Mouse (Mus musculus) neural tube, embryonic 11.5 days (tissue): ENCODE measurements around the gene Atp8b2. TPM values are rescaled to one million over a fixed set of nuclear protein-coding genes. Genes with fewer than 3 reads are reported as not detected.
A peak's percentile ranks its signal among the peaks of the same experiment; 100 is the strongest.

Source experiments
- ATAC-seq: fragments of 200-750 bp; cut with Nextera tagmentation; 2 replicates; pipeline ENCODE4 v1.8.0; 2017; ENCODE audit warnings: moderate number of reproducible peaks, mild to moderate bottlenecking, moderate TSS enrichment, moderate library complexity; ENCODE audit not compliant: insufficient read depth, low FRiP score, low TSS enrichment
- DNase-seq: peaks from one replicate; pipeline ENCODE4 v3.0.0-alpha.2; 2015; ENCODE audit warnings: low spot score
- H3K27ac ChIP-seq: fragments of 300-500 bp; sonication (generic); 2 replicates; pipeline ENCODE4 v1.5.1; 2014; ENCODE audit warnings: low read depth, mild to moderate bottlenecking, low read length
- H3K27me3 ChIP-seq: fragments of 300-500 bp; sonication (generic); 2 replicates; pipeline ENCODE4 v1.6.1; 2014; ENCODE audit warnings: mild to moderate bottlenecking, low read length, mixed read lengths; ENCODE audit not compliant: control insufficient read depth, insufficient read depth
- H3K36me3 ChIP-seq: fragments of 300-500 bp; sonication (generic); 2 replicates; pipeline ENCODE4 v1.6.1; 2014; ENCODE audit warnings: mild to moderate bottlenecking, low read length, moderate library complexity, mixed read lengths; ENCODE audit not compliant: control insufficient read depth, insufficient read depth
- H3K4me1 ChIP-seq: fragments of 300-500 bp; sonication (generic); 2 replicates; pipeline ENCODE4 v1.6.1; 2014; ENCODE audit warnings: low read length, mixed read lengths; ENCODE audit not compliant: control insufficient read depth, insufficient read depth
- H3K4me2 ChIP-seq: fragments of 300-500 bp; sonication (generic); 2 replicates; pipeline ENCODE4 v1.6.1; 2014; ENCODE audit warnings: low read depth, mild to moderate bottlenecking, moderate library complexity
- H3K4me3 ChIP-seq: fragments of 300-500 bp; sonication (generic); 2 replicates; pipeline ENCODE4 v1.5.1; 2014; ENCODE audit warnings: low read depth, low read length
- H3K9ac ChIP-seq: fragments of 300-500 bp; sonication (generic); 2 replicates; pipeline ENCODE4 v1.6.1; 2014; ENCODE audit warnings: mild to moderate bottlenecking, low read length
- H3K9me3 ChIP-seq: fragments of 300-500 bp; sonication (generic); 2 replicates; pipeline ENCODE4 v1.6.1; 2016; ENCODE audit warnings: low read length; ENCODE audit not compliant: control insufficient read depth
- WGBS: fragments of 180-500 bp; shearing (Covaris S2); extraction: QIAGEN DNeasy Blood & Tissue Kit; methylation state at CpG from one replicate; pipeline ENCODE4 v1.1.7; 2014; 5-methylcytosine and 5-hydroxymethylcytosine counted together
- polyA plus RNA-seq: library from polyadenylated mRNA; unstranded; fragments of >200 nt; fragmentation: Nextera tagmentation; extraction: Ambion mirVana; gene quantifications from 2 replicates; pipeline ENCODE4 v1.2.1, GENCODE M21; 2014

Atp8b2 gene
- polyA plus RNA-seq, 1 experiment from 2014 or later = 13.4 TPM

DNA sequence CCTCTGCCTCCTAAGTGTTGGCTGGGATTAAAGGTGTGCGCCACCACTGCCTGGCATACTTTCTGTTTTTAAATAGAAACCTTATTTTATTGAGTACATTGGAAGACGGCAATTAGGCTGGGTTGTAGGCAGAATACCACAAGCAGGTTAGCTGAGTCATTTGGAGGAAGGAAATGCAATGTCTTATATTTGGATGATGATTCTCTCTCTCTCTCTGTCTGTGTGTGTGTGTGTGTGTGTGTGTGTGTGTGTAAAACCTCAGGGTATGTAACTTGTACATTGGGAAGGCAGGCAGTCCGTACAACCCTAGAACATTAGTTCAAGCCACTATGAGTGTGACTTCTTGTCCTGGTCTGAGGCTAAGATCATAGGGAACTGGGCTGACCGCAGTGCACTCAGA is 24.5 kb upstream of the Atp8b2 start:
- Histone ChIP-seq H3K9ac (no peak overlapping the region), H3K4me1 (no peaks in the 10 kb centered on the region), H3K4me3 (no peak overlapping the region), H3K27ac (no peak overlapping the region), H3K36me3 (no peaks in the 10 kb centered on the region), H3K27me3 (no peaks in the 10 kb centered on the region), H3K4me2 (no peak overlapping the region), H3K9me3 (no peaks in the 10 kb centered on the region)
- DNase-seq = no peak
- 93% methylated on average over 4 of the region's 4 CpGs for WGBS
- ATAC-seq = no peak

DNA sequence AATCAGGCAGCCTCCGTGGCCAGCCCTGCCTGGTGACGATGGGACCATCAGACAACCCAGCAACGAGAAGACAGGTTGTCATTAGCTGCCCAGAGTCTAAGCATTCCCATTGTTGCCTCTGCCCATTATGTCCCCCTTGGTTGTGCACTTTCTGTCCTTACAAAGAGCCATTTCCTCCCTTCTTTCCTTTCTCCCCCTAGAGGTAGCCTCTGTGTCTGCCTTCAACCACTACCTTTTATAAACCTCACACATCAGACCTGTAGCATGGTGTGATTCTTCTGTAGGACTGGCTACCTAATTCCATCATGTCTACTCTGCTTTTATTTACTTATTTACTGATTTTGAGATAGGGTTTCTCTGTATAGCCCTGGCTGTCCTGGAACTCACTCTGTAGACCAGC is 23.9 kb upstream of the Atp8b2 start:
- no peak overlapping the region for H3K4me2 ChIP-seq
- WGBS = 67% methylated on average over 3 of the region's 3 CpGs
- H3K27me3 ChIP-seq = no peaks in the 10 kb centered on the region
- H3K9ac ChIP-seq = no peak overlapping the region
- no peak for ATAC-seq
- H3K4me3 ChIP-seq = no peak overlapping the region
- DNase-seq = no peak
- no peaks in the 10 kb centered on the region for H3K9me3 ChIP-seq
- no peaks in the 10 kb centered on the region for H3K4me1 ChIP-seq
- no peaks in the 10 kb centered on the region for H3K36me3 ChIP-seq
- H3K27ac ChIP-seq = no peak overlapping the region

DNA sequence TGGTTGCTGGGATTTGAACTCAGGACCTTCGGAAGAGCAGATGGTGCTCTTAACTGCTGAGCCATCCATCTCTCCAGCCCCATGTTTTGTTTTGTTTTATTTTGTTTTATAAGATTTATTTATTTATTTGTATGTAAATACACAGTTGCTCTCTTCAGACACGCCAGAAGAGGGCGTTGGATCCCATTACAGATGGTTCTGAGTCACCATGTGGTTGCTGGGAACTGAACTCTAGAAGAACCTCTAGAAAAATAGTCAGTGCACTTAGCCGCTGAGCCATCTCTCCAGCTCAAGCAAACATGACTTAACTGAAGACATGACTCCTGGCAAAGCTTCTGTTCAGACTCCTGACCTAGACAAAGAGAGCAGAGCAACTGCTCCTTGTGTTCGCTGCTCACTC is 19.1 kb upstream of the Atp8b2 start:
- WGBS = 76% methylated on average over 5 of the region's 5 CpGs
- no peaks in the 10 kb centered on the region for H3K9me3 ChIP-seq

DNA sequence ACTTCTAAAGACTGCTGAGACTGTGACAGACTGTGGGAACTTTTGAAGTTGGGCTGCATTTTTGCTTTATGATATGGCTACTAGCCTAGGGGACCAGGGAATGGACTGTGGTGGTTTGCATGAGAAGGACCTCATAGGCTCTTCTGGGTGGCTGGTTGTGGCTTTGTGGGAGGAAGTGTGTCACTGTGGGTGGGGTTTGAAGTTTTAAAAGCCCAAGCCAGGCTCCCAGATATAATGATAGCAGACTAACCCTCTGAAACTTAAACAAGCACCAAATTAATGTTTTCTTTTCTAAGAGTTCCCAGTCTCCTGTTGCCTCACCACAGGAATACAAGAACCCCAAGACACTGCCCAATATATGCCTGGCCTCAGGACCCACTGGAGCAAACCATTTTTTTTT is 13.6 kb upstream of the Atp8b2 start:
- Histone ChIP-seq H3K27ac (no peak overlapping the region), H3K4me1 (no peaks in the 10 kb centered on the region), H3K9ac (no peak overlapping the region), H3K36me3 (no peaks in the 10 kb centered on the region), H3K4me2 (no peak overlapping the region), H3K27me3 (no peaks in the 10 kb centered on the region), H3K9me3 (no peaks in the 10 kb centered on the region), H3K4me3 (no peak overlapping the region)
- DNase-seq (no peak), ATAC-seq (no peak)

More for the DNA sequence above, 19.1 kb upstream of the Atp8b2 start:
- Histone ChIP-seq H3K4me2 (no peak overlapping the region), H3K27me3 (no peaks in the 10 kb centered on the region), H3K27ac (no peak overlapping the region), H3K4me1 (no peaks in the 10 kb centered on the region), H3K9ac (no peak overlapping the region), H3K4me3 (no peak overlapping the region), H3K36me3 (no peaks in the 10 kb centered on the region)
- DNase-seq = no peak
- ATAC-seq = no peak

DNA sequence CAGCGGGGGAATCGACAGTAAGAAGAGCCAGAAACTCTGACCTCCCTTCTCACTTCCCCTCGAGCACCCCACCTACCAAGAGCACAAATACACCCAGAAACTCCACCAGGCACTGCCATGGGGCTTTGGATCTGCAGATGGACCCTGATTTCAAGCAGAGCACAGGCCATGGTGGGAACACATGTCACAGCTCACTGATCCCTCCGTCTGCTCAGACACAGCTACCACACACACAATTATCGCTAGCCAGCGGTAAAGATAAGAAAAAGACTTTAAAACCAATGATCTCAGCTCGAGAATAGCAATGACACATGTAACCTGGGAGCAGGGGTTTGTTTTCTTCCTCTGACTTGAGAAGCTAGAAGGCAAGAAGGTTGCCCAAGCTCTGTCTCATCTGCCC is 5.2 kb upstream of the Atp8b2 start:
- DNase-seq (no peak), ATAC-seq (no peak)
- Histone ChIP-seq H3K4me2 (no peak overlapping the region), H3K27ac (no peak overlapping the region), H3K4me3 (no peak overlapping the region), H3K9me3 (no peaks in the 10 kb centered on the region), H3K27me3 (no peaks in the 10 kb centered on the region), H3K9ac (no peak overlapping the region), H3K4me1 (peaks cover 6% of the 10 kb centered on the region), H3K36me3 (no peaks in the 10 kb centered on the region)
- 74% methylated on average over 7 of the region's 7 CpGs for WGBS

- Histone ChIP-seq H3K4me1 (peaks cover 8% of the 10 kb centered on the region), H3K9ac (no peak overlapping the region), H3K4me3 (no peak overlapping the region), H3K27me3 (no peaks in the 10 kb centered on the region), H3K36me3 (no peaks in the 10 kb centered on the region), H3K4me2 (no peak overlapping the region), H3K27ac (no peak overlapping the region), H3K9me3 (no peaks in the 10 kb centered on the region)
- WGBS = 76% methylated on average over 4 of the region's 4 CpGs
- no peak for DNase-seq
- no peak for ATAC-seq
Measured at GRCm38 (mm10) chr3:89966946-89967345, 3.6 kb upstream of the Atp8b2 start.

GRCm38 (mm10) chr3:89965972-89966371 is 2.7 kb upstream of the Atp8b2 start:
- H3K27me3 ChIP-seq = no peaks in the 10 kb centered on the region
- H3K4me1 ChIP-seq = peaks cover 18% of the 10 kb centered on the region
- ATAC-seq = no peak
- H3K9me3 ChIP-seq = no peaks in the 10 kb centered on the region
- no peaks in the 10 kb centered on the region for H3K36me3 ChIP-seq
- no peak overlapping the region for H3K4me3 ChIP-seq
- WGBS = 96% methylated on average over 5 of the region's 5 CpGs
- H3K4me2 ChIP-seq = no peak overlapping the region
- DNase-seq = no peak
- no peak overlapping the region for H3K27ac ChIP-seq
- H3K9ac ChIP-seq = no peak overlapping the region

- Histone ChIP-seq H3K4me2 (no peak overlapping the region), H3K4me3 (no peak overlapping the region), H3K36me3 (no peaks in the 10 kb centered on the region), H3K27ac (no peak overlapping the region), H3K27me3 (no peaks in the 10 kb centered on the region), H3K9ac (no peak overlapping the region), H3K4me1 (peaks cover 21% of the 10 kb centered on the region), H3K9me3 (no peaks in the 10 kb centered on the region)
- no peak for DNase-seq
- 94% methylated on average over 8 of the region's 8 CpGs for WGBS
- no peak for ATAC-seq
Measured at GRCm38 (mm10) chr3:89965557-89965956, 2.2 kb upstream of the Atp8b2 start.

DNA sequence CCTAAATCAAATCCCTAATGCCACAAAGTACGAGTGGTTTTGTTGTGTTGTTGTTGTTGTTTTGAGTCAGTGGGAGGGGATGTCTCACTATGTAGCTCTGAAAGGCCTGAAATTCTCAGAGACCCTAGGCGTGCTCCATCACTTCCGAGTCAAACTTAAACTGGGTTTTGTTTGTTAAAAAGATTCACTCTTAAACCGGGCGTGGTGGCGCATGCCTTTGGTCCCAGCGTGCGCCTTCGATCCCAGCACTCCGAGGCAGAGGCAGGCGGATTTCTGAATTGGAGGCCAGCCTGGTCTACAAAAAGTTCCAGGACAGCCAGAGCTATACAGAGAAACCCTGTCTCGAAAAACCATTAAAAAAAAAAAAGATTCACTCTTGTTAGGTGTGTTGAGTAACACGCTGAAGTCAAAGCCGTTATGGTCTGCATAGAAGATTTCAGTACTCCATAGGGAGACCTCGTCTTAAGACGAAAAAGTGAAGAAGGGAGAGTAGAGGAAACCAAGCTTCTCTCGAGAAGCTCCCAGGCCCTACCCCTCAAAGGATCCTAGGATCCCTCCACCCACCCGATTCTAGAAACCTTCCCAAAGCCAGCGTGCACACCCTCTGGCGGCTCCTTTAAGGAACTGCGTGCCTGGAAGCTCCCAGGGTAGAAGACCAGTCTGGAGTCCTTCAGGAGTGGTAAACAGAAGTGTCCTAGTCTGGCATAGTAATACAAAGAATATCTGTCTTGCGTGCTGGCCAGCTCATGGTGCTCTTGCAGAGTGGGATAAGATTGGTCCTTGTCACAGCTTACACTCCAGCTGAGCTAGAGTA is 825 bp upstream of the Atp8b2 start:
- Histone ChIP-seq H3K9ac (peak overlapping the region; percentile 93), H3K27ac (no peak overlapping the region; the same call in 1 of the 2 replicates), H3K9me3 (no peaks in the 10 kb centered on the region), H3K4me2 (peak overlapping the region; percentile 86), H3K36me3 (no peaks in the 10 kb centered on the region), H3K4me1 (peaks cover 25% of the 10 kb centered on the region), H3K27me3 (no peaks in the 10 kb centered on the region), H3K4me3 (peak overlapping the region; percentile 97)
- 38% methylated on average over 22 of the region's 22 CpGs for WGBS
- ATAC-seq (no peak), DNase-seq (peak; percentile 83)
